Mouse (Mus musculus) olfactory bulb, adult 2 months (tissue): ENCODE results near the gene Exoc4.

Experiments used
- CTCF ChIP-seq: fragments of 200-500 bp; IDR thresholded peaks from 2 replicates; pipeline ENCODE4 v1.5.1; 2012; ENCODE audit warnings: low read depth, mild to moderate bottlenecking, low read length, moderate library complexity; ENCODE audit not compliant: insufficient read depth
- POLR2A ChIP-seq: fragments of 200-500 bp; IDR thresholded peaks from 2 replicates; pipeline ENCODE4 v1.6.1; 2012; ENCODE audit warnings: mild to moderate bottlenecking, low read depth, low read length, moderate library complexity; ENCODE audit not compliant: insufficient read depth

- TF ChIP-seq CTCF (no peak), POLR2A (no peak)
Measured at GRCm38 (mm10) chr6:34000644-34001043, 751.8 kb downstream of the Exoc4 start.
